Mouse (Mus musculus) midbrain, embryonic 16.5 days (tissue): ENCODE results near the gene Actl7a. TPM values are rescaled to one million over a fixed set of nuclear protein-coding genes. Genes with fewer than 3 reads are reported as not detected.

Source experiments
- ATAC-seq: fragments of 200-750 bp; cut with Nextera tagmentation; 2 replicates; pipeline ENCODE4 v1.8.0; 2017; ENCODE audit warnings: moderate TSS enrichment
- H3K27ac ChIP-seq: fragments of 300-500 bp; sonication (generic); 2 replicates; pipeline ENCODE4 v1.5.1; 2014; ENCODE audit warnings: mild to moderate bottlenecking, low read length, mixed read lengths
- H3K27me3 ChIP-seq: fragments of 300-500 bp; sonication (generic); 2 replicates; pipeline ENCODE4 v1.6.1; 2014; ENCODE audit warnings: low read depth, low read length, mixed read lengths; ENCODE audit not compliant: control insufficient read depth, insufficient read depth
- H3K36me3 ChIP-seq: fragments of 300-500 bp; sonication (generic); 2 replicates; pipeline ENCODE4 v1.6.1; 2014; ENCODE audit warnings: mild to moderate bottlenecking, low read length, moderate library complexity, mixed read lengths; ENCODE audit not compliant: control insufficient read depth, insufficient read depth
- H3K4me1 ChIP-seq: fragments of 300-500 bp; sonication (generic); 2 replicates; pipeline ENCODE4 v1.6.1; 2014; ENCODE audit warnings: mild to moderate bottlenecking, low read length, mixed read lengths; ENCODE audit not compliant: control insufficient read depth, insufficient read depth
- H3K4me2 ChIP-seq: fragments of 300-500 bp; sonication (generic); 2 replicates; pipeline ENCODE4 v1.6.1; 2014; ENCODE audit warnings: mild to moderate bottlenecking, low read length, mixed read lengths
- H3K4me3 ChIP-seq: fragments of 300-500 bp; sonication (generic); 2 replicates; pipeline ENCODE4 v1.5.1; 2014; ENCODE audit warnings: low read depth, mild to moderate bottlenecking, low read length, moderate library complexity, mixed read lengths
- H3K9ac ChIP-seq: fragments of 300-500 bp; sonication (generic); 2 replicates; pipeline ENCODE4 v1.6.1; 2014; ENCODE audit warnings: low read depth, low read length, mixed read lengths
- H3K9me3 ChIP-seq: fragments of 300-500 bp; sonication (generic); replicated peaks from 2 replicates; pipeline ENCODE4 v1.6.1; 2014; ENCODE audit warnings: mild to moderate bottlenecking, low read length, mixed read lengths; ENCODE audit not compliant: control insufficient read depth, poor library complexity, severe bottlenecking
- WGBS: fragments of 180-500 bp; shearing (Covaris S2); extraction: QIAGEN DNeasy Blood & Tissue Kit; methylation state at CpG from one replicate; pipeline ENCODE4 v1.1.7; 2014; 5-methylcytosine and 5-hydroxymethylcytosine counted together
- polyA plus RNA-seq: library from polyadenylated mRNA; unstranded; fragments of >200 nt; fragmentation: Nextera tagmentation; extraction: Ambion mirVana; gene quantifications from 2 replicates; pipeline ENCODE4 v1.2.1, GENCODE M21; 2015

Gene Actl7a
- polyA plus RNA-seq, 1 experiment from 2014 or later = not detected

DNA sequence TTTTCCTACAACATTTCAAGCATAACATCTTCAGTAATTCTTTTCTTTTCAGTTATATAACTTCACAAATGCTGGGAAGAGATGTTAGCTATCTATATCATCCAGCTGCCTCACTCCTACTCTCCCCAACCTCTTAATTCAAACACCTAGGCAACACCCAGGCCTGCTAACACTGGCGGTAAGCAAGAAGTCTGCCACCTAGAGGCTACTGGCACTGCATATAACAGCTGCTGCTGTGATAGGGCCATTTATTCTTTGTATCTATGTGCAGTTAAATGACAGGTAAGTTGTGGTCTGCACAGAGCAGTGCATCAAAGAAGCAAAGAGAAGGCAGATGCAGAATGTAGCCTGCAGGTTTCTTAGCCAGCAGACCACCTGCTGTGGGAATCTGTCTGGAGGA lies 48.2 kb downstream of the Actl7a start:
- no peaks in the 10 kb centered on the region for H3K4me1 ChIP-seq
- no peak overlapping the region for H3K9ac ChIP-seq
- H3K27me3 ChIP-seq = no peaks in the 10 kb centered on the region
- no peak for ATAC-seq
- WGBS = 42% methylated on average over 1 of the region's 1 CpGs
- H3K4me3 ChIP-seq = no peak overlapping the region
- no peak overlapping the region for H3K4me2 ChIP-seq
- no peak overlapping the region for H3K27ac ChIP-seq
- peaks cover 54% of the 10 kb centered on the region for H3K36me3 ChIP-seq
- H3K9me3 ChIP-seq = no peaks in the 10 kb centered on the region

Other genes with a start within 250 kb of the Actl7a start
- gene Gm26657, start 3.3 kb upstream of the Actl7a start, polyA plus RNA-seq = not detected in 2 replicates
- gene Actl7b, start 2.0 kb upstream of the Actl7a start, polyA plus RNA-seq = not detected in 2 replicates
- gene Elp1, start 58.9 kb downstream of the Actl7a start, polyA plus RNA-seq = 64.0 and 64.7 TPM in 2 replicates
- 14.0 and 16.0 TPM in 2 replicates for gene Fam206a, start 58.9 kb downstream of the Actl7a start, polyA plus RNA-seq
- gene Ctnnal1, start 121.8 kb downstream of the Actl7a start, polyA plus RNA-seq = 12.7 and 14.5 TPM in 2 replicates
- 7.6 and 9.3 TPM in 2 replicates for gene Tmem245, start 204.0 kb downstream of the Actl7a start, polyA plus RNA-seq
- 23.2 and 23.8 TPM in 2 replicates for gene Frrs1l, start 247.0 kb downstream of the Actl7a start, polyA plus RNA-seq